Mouse (Mus musculus) heart, adult 2 months (tissue): ENCODE data around the gene Gda. TPM values are rescaled to one million over a fixed set of nuclear protein-coding genes. Genes with fewer than 3 reads are reported as not detected.

ENCODE experiments used
- DNase-seq, 2 experiments: peaks; one replicate each; pipeline ENCODE4 v3.0.0; 2021
- H3K27ac ChIP-seq: fragments of 200-600 bp; 2 replicates; pipeline ENCODE4 v1.8.1; 2022
- H3K27me3 ChIP-seq: fragments of 200-500 bp; 2 replicates; pipeline ENCODE4 v1.6.1; 2012; ENCODE audit warnings: mild to moderate bottlenecking, low read length, inconsistent platforms, mixed read lengths; ENCODE audit not compliant: control insufficient read depth, insufficient read depth
- H3K36me3 ChIP-seq: fragments of 200-500 bp; 2 replicates; pipeline ENCODE4 v1.6.1; 2012; ENCODE audit warnings: low read length, inconsistent platforms; ENCODE audit not compliant: control insufficient read depth, insufficient read depth
- H3K4me1 ChIP-seq: fragments of 200-500 bp; 2 replicates; pipeline ENCODE4 v1.6.1; 2011; ENCODE audit warnings: low read length; ENCODE audit not compliant: control insufficient read depth, insufficient read depth
- H3K4me3 ChIP-seq: fragments of 200-600 bp; 2 replicates; pipeline ENCODE4 v1.8.1; 2022
- H3K79me2 ChIP-seq: fragments of 200-500 bp; replicated peaks from 2 replicates; pipeline ENCODE4 v1.6.1; 2012; ENCODE audit warnings: mild to moderate bottlenecking, inconsistent platforms, low read length, moderate library complexity, mixed read lengths; ENCODE audit not compliant: control insufficient read depth, insufficient read depth
- H3K9ac ChIP-seq: fragments of 200-500 bp; 2 replicates; pipeline ENCODE4 v1.6.1; 2012; ENCODE audit warnings: low read depth, mild to moderate bottlenecking, control low read depth, inconsistent platforms, low read length, mixed read lengths
- CTCF ChIP-seq: fragments of 200-600 bp; IDR thresholded peaks from 2 replicates; pipeline ENCODE4 v1.8.1; 2022; ENCODE audit warnings: antibody characterized with exemption, mild to moderate bottlenecking, moderate library complexity
- EP300 ChIP-seq: fragments of 200-500 bp; IDR thresholded peaks from 2 replicates; pipeline ENCODE4 v1.6.1; 2011; ENCODE audit warnings: low read depth, low read length, control low read depth; ENCODE audit not compliant: insufficient read depth
- POLR2A ChIP-seq: fragments of 200-500 bp; IDR thresholded peaks from 2 replicates; pipeline ENCODE4 v1.6.1; 2011; ENCODE audit warnings: mild to moderate bottlenecking, low read depth, low read length, control low read depth; ENCODE audit not compliant: insufficient read depth
- WGBS: fragments of 180-500 bp; shearing (Covaris S2); methylation state at CpG from one replicate; pipeline ENCODE4 v1.1.7; 2018; 5-methylcytosine and 5-hydroxymethylcytosine counted together
- intact Hi-C: fragments of 180-260 bp; cut with DNase I; formaldehyde crosslinking; loops from one replicate; pipeline ENCODE4 v1.15.1; 2025
- polyA plus RNA-seq: library from polyadenylated mRNA; depleted of rRNA; stranded (reverse); fragments of >200 nt; gene quantifications from 2 replicates; pipeline ENCODE4 v1.2.3, GENCODE M21; 2012
- total RNA-seq, 2 experiments: library from RNA; stranded (reverse); gene quantifications; 2 replicates each; pipeline ENCODE4 v1.2.3; 2021

Gda gene
- total and polyA plus RNA-seq, 3 experiments, result 4.3 to 38.7 (median 17.5) TPM

- Histone ChIP-seq H3K9ac (no peak overlapping the region), H3K27ac (no peak overlapping the region), H3K27me3 (no peaks in the 10 kb centered on the region), H3K36me3 (no peaks in the 10 kb centered on the region), H3K4me1 (peaks cover 2% of the 10 kb centered on the region; the same call in 1 of the 2 replicates), H3K4me3 (no peak overlapping the region), H3K79me2 (no peaks in the 10 kb centered on the region)
- TF ChIP-seq POLR2A, result no peak
- TF ChIP-seq CTCF, result no peak
- TF ChIP-seq EP300, result no peak
- intact Hi-C loops, result no loop called here
- no peak for DNase-seq
- WGBS, result 96% methylated on average over 1 of the region's 1 CpGs
These were observed 7.8 kb upstream of the Gda start for GRCm38 (mm10) chr19:21481031-21481430.

- Histone ChIP-seq H3K27me3 (no peaks in the 10 kb centered on the region), H3K79me2 (no peaks in the 10 kb centered on the region), H3K4me1 (peaks cover 2% of the 10 kb centered on the region; the same call in 1 of the 2 replicates), H3K4me3 (no peak overlapping the region), H3K9ac (no peak overlapping the region), H3K36me3 (no peaks in the 10 kb centered on the region), H3K27ac (no peak overlapping the region)
- 56% methylated on average over 2 of the region's 2 CpGs for WGBS
- no peak for DNase-seq
- intact Hi-C loops, result no loop called here
- TF ChIP-seq POLR2A (no peak), EP300 (no peak), CTCF (no peak)
These were observed 6.8 kb upstream of the Gda start for GRCm38 (mm10) chr19:21480053-21480419.

GRCm38 (mm10) chr19:21479183-21480052, 6.2 kb upstream of the Gda start:
- TF ChIP-seq CTCF (no peak), EP300 (no peak), POLR2A (no peak)
- Histone ChIP-seq H3K36me3 (no peaks in the 10 kb centered on the region), H3K27ac (no peak overlapping the region), H3K79me2 (no peaks in the 10 kb centered on the region), H3K4me1 (peaks cover 2% of the 10 kb centered on the region; the same call in 1 of the 2 replicates), H3K9ac (no peak overlapping the region), H3K4me3 (no peak overlapping the region), H3K27me3 (no peaks in the 10 kb centered on the region)
- intact Hi-C loops, result no loop called here
- 58% methylated on average over 18 of the region's 18 CpGs for WGBS
- no peak for DNase-seq

GRCm38 (mm10) chr19:21478538-21478937, 5.3 kb upstream of the Gda start:
- Histone ChIP-seq H3K79me2 (no peaks in the 10 kb centered on the region), H3K27me3 (no peaks in the 10 kb centered on the region), H3K27ac (no peak overlapping the region), H3K9ac (no peak overlapping the region), H3K36me3 (no peaks in the 10 kb centered on the region), H3K4me1 (peaks cover 2% of the 10 kb centered on the region; the same call in 1 of the 2 replicates), H3K4me3 (no peak overlapping the region)
- 40% methylated on average over 3 of the region's 3 CpGs for WGBS
- TF ChIP-seq CTCF, result no peak
- TF ChIP-seq EP300, result no peak
- no peak for TF ChIP-seq POLR2A
- intact Hi-C loops, result no loop called here
- no peak for DNase-seq

GRCm38 (mm10) chr19:21477780-21478179, 4.5 kb upstream of the Gda start:
- no peak for DNase-seq
- Histone ChIP-seq H3K4me1 (peaks cover 3% of the 10 kb centered on the region; the same call in 1 of the 2 replicates), H3K79me2 (no peaks in the 10 kb centered on the region), H3K27ac (no peak overlapping the region), H3K36me3 (no peaks in the 10 kb centered on the region), H3K27me3 (no peaks in the 10 kb centered on the region), H3K9ac (no peak overlapping the region), H3K4me3 (no peak overlapping the region)
- 74% methylated on average over 2 of the region's 2 CpGs for WGBS
- intact Hi-C loops, result no loop called here
- no peak for TF ChIP-seq POLR2A
- TF ChIP-seq CTCF, result no peak
- TF ChIP-seq EP300, result no peak

GRCm38 (mm10) chr19:21476782-21477181, 3.5 kb upstream of the Gda start:
- DNase-seq, result no peak
- H3K79me2 ChIP-seq, result no peaks in the 10 kb centered on the region
- no peak overlapping the region for H3K4me3 ChIP-seq
- H3K27ac ChIP-seq, result no peak overlapping the region
- intact Hi-C loops, result no loop called here
- no peaks in the 10 kb centered on the region for H3K36me3 ChIP-seq
- 66% methylated on average over 3 of the region's 3 CpGs for WGBS
- no peak for TF ChIP-seq EP300
- no peak for TF ChIP-seq CTCF
- TF ChIP-seq POLR2A, result no peak
- H3K4me1 ChIP-seq, result peaks cover 3% of the 10 kb centered on the region; the same call in 1 of the 2 replicates
- no peak overlapping the region for H3K9ac ChIP-seq
- no peaks in the 10 kb centered on the region for H3K27me3 ChIP-seq
